Mouse (Mus musculus) lung, adult 2 months (tissue): Measurements from ENCODE around the gene Kmt2a. TPM values are rescaled to one million over a fixed set of nuclear protein-coding genes. Genes with fewer than 3 reads are reported as not detected.

Source experiments
- DNase-seq: peaks from one replicate; pipeline ENCODE4 v3.0.0; 2022
- H3K4me1 ChIP-seq: fragments of 200-500 bp; 2 replicates; pipeline ENCODE4 v1.6.1; 2011; ENCODE audit warnings: low read length; ENCODE audit not compliant: control insufficient read depth, insufficient read depth
- H3K4me3 ChIP-seq: fragments of 200-500 bp; replicated peaks from 2 replicates; pipeline ENCODE3; 2011; ENCODE audit warnings: low read depth, mild to moderate bottlenecking, control low read depth, low read length; ENCODE audit errors: extremely low read depth
- CTCF ChIP-seq: fragments of 200-500 bp; IDR thresholded peaks from 2 replicates; pipeline ENCODE4 v1.5.1; 2011; ENCODE audit warnings: mild to moderate bottlenecking, low read length, control low read depth; ENCODE audit not compliant: insufficient read depth
- POLR2A ChIP-seq: fragments of 200-500 bp; IDR thresholded peaks from 2 replicates; pipeline ENCODE4 v1.6.1; 2011; ENCODE audit warnings: low read depth, mild to moderate bottlenecking, control low read depth, low read length, borderline replicate concordance; ENCODE audit errors: extremely low read depth
- WGBS: fragments of 180-500 bp; shearing (Covaris S2); methylation state at CpG from one replicate; pipeline ENCODE4 v1.1.7; 2018; 5-methylcytosine and 5-hydroxymethylcytosine counted together
- polyA plus RNA-seq: library from polyadenylated mRNA; depleted of rRNA; stranded (reverse); fragments of >200 nt; gene quantifications from 2 replicates; pipeline ENCODE4 v1.2.3, GENCODE M21; 2012; rRNA removed

Kmt2a gene
- 18.8 and 22.6 TPM in 2 replicates for polyA plus RNA-seq

- Histone ChIP-seq H3K4me3 (peak within 1 kb of the TSS; percentile 72), H3K4me1 (peaks cover 16% of the 10 kb centered on the region)
- WGBS, result under 1% methylated on average over 41 of the region's 71 CpGs
- peak; percentile 99 for DNase-seq
- TF ChIP-seq CTCF, result no peak
- peak; percentile 60; the same call in 1 of the 2 replicates for TF ChIP-seq POLR2A
These were observed at the start of gene Kmt2a for GRCm38 (mm10) chr9:44881221-44881871. Gene Kmt2a, minus strand, starts transcription at chr9:44881296.

DNA sequence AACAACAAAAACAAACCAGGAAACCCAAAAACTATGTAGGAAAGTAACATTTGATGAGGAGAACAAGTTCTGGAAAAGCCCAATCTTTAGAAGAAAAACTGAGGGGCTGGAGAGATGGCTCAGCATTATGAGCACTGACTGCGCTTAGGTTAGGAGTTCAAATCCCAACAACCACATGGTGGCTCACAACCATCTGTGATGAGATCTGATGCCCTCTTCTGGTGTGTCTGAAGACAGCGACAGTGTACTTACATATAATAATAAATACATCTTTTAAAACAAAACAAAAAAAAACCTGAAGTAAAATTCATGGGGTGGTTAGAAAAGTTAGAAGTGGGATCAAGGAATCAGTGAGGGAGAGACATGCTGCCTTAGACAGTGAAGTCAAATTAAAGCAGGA lies 40.4 kb upstream of the Kmt2a start:
- peaks cover 4% of the 10 kb centered on the region for H3K4me1 ChIP-seq
- no peak for TF ChIP-seq POLR2A
- no peak for TF ChIP-seq CTCF
- WGBS, result 64% methylated on average over 2 of the region's 2 CpGs
- no peak overlapping the region for H3K4me3 ChIP-seq
- no peak for DNase-seq

GRCm38 (mm10) chr9:44921123-44921468 lies 40.0 kb upstream of the Kmt2a start:
- no peak for DNase-seq
- TF ChIP-seq POLR2A (no peak), CTCF (no peak)
- WGBS, result under 1% methylated on average over 8 of the region's 8 CpGs
- Histone ChIP-seq H3K4me3 (peak overlapping the region; percentile 89), H3K4me1 (peaks cover 4% of the 10 kb centered on the region)

DNA sequence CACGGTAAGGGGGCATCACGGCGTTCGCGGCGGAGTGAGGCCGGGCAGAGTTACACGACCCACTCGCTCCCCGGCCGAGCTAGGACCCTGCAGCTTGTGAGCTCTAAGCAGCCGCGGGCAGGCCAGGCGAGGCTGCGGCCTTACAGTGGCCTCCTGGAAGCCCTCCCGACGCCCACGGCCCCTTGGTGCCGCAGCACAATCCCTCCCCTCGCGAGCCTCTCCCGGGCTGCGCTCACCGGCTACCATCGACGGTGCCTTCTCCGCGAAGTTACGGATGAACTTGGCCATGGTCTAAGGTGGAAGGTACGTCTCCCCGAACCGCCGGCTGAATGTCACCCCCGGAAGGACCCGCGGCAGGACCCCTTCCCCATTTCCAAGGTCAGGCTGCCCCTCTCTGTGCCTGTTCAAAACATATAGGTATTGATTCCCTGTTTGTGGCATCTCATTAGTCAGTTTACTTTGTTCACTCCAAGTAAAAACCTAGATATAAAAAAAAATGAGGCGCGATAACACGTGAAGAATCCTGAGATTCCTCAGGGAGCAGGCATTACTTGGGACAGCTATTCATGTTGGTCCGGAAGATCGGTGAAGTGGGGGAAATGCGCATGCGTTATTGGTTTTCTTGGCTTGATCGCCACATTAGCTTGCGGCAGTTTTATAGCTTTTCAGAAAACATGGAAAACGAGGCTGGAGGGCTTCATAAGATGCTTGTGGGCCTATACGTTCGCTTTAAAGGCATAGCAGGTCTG lies 39.5 kb upstream of the Kmt2a start, which contains the start of gene Atp5l:
TSS of gene Atp5l (minus strand) at position 369 of the 749 bp plus-strand sequence.
- TF ChIP-seq POLR2A (peak; percentile 65; the same call in 1 of the 2 replicates), CTCF (no peak)

DNA sequence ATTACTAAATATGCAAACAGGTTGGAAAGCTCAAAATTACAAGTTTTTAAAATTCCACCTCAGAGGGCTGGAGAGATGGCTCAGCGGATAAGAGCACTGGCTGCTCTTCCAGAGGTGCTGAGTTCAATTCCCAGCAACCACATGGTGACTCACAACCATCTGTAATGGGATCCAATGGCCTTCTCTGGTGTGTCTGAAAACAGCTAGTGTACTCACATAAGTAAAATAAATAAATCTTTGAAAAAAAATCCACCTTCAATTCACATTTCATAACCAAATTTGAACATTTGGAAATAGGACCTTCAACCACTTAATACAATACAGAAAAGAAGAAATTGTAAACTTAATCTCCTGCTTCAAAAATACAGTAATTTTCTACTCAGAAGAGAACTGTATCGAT lies 38.5 kb upstream of the Kmt2a start:
- H3K4me1 ChIP-seq, result peaks cover 4% of the 10 kb centered on the region
- DNase-seq, result no peak
- TF ChIP-seq CTCF, result no peak
- no peak for TF ChIP-seq POLR2A
- 30% methylated on average over 2 of the region's 2 CpGs for WGBS
- H3K4me3 ChIP-seq, result peak overlapping the region; percentile 100

More for the DNA sequence above, 39.5 kb upstream of the Kmt2a start, which contains the start of gene Atp5l:
- peak within 1 kb of the TSS; percentile 100 for H3K4me3 ChIP-seq
- H3K4me1 ChIP-seq, result peaks cover 4% of the 10 kb centered on the region
- under 1% methylated on average over 48 of the region's 48 CpGs for WGBS
- DNase-seq, result peak; percentile 78

GRCm38 (mm10) chr9:44916196-44916595 lies 35.1 kb upstream of the Kmt2a start:
- peak; percentile 20 for DNase-seq
- TF ChIP-seq CTCF (peak; percentile 64), POLR2A (no peak)

DNA sequence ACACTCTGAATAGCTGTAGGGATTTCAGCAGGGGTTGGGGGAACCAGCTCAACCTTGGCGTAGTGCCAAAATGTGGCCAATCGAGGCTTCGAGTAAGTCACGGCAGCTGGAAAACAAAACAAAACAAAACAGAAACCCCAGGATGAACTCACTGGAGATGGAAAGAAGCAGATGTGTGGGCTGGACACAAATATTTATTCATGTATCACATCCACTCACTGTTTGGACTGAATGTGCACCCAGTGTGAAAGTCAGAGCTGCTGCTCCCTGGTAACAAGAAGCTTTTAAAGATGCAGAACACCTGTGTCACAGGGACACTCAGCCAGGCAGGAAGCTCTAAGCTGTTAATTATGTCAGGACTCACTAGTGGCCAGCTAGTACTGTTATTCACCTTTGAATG lies 33.6 kb upstream of the Kmt2a start:
- TF ChIP-seq CTCF (no peak), POLR2A (no peak)
- Histone ChIP-seq H3K4me1 (no peaks in the 10 kb centered on the region; the same call in none of the 2 replicates), H3K4me3 (no peak overlapping the region)
- DNase-seq, result no peak
- 15% methylated on average over 4 of the region's 4 CpGs for WGBS

More at GRCm38 (mm10) chr9:44916196-44916595, 35.1 kb upstream of the Kmt2a start:
- no peak overlapping the region for H3K4me3 ChIP-seq
- peaks cover under 1% of the 10 kb centered on the region for H3K4me1 ChIP-seq
- 27% methylated on average over 1 of the region's 1 CpGs for WGBS

- Histone ChIP-seq H3K4me1 (no peaks in the 10 kb centered on the region; the same call in none of the 2 replicates), H3K4me3 (no peak overlapping the region)
- no peak for DNase-seq
- TF ChIP-seq CTCF (no peak), POLR2A (no peak)
- 93% methylated on average over 4 of the region's 4 CpGs for WGBS
These were observed 30.3 kb upstream of the Kmt2a start for GRCm38 (mm10) chr9:44911365-44911764.

- 21% methylated on average over 4 of the region's 4 CpGs for WGBS
- Histone ChIP-seq H3K4me3 (no peak overlapping the region), H3K4me1 (peaks cover 4% of the 10 kb centered on the region; the same call in 1 of the 2 replicates)
- DNase-seq, result no peak
- TF ChIP-seq CTCF, result no peak
These were observed 24.5 kb upstream of the Kmt2a start for GRCm38 (mm10) chr9:44905620-44906019.
